Mouse (Mus musculus) ES-Bruce4 (cell line): ENCODE results near the gene Fem1a.

Experiments
- CTCF ChIP-seq: IDR thresholded peaks from one replicate; pipeline ENCODE4 v1.8.1; 2011; ENCODE audit warnings: low read depth, low read length
- EP300 ChIP-seq: IDR thresholded peaks from 2 replicates; pipeline ENCODE4 v1.6.1; 2011; ENCODE audit warnings: low read depth, low read length; ENCODE audit not compliant: insufficient read depth

DNA sequence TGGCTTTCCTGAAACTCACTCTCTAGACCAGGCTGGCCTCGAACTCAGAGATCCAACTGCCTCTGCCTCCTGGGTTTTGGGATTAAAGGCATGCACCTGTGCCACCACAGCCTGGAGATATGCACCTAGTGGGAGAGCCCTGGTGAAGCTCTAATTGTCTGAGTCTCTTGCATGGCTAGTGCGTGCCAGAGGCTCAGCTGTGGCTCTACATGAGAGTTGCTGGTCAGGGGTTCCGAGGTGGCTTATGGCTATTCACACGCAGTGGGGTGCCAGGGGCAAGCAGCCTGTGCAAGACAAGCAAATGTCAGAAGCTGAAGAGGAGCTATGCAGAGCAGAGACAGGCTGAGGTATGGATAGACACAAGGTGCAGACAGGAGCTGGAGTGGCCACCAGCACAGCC lies 1.9 kb upstream of the Fem1a start:
- no peak for TF ChIP-seq CTCF
- no peak for TF ChIP-seq EP300
